Mouse (Mus musculus): Measurements from ENCODE around the gene Tle2.

- TF ChIP-seq CTCF (IDR thresholded peaks at IDR 0.05; ENCODE audit: insufficient read depth, low read length) (peak; percentile 39), POLR2A (IDR thresholded peaks at IDR 0.05; ENCODE audit: borderline replicate concordance, extremely low read depth, low read depth, low read length) (no peak)
These were observed 37.6 kb upstream of the Tle2 start for GRCm38 (mm10) chr10:81536734-81537133.
